Mouse (Mus musculus) heart, postnatal 36 days (tissue): ENCODE data around the gene Zfp990. TPM values are rescaled to one million over a fixed set of nuclear protein-coding genes. Genes with fewer than 3 reads are reported as not detected.
"Not testable (repeated sequence)": the region's sequence is repeated elsewhere in the genome, so short reads cannot be mapped to it uniquely, and the experiment has no call there.

Source experiments
- DNase-seq, 2 experiments: peaks; one replicate each; pipeline ENCODE4 v3.0.0; 2021 to 2022
- intact Hi-C: fragments of 180-260 bp; cut with DNase I; formaldehyde crosslinking; loops from one replicate; pipeline ENCODE4 v1.15.1; 2025
- total RNA-seq, 2 experiments: library from RNA; stranded (reverse); gene quantifications; 2 replicates each; pipeline ENCODE4 v1.2.3; 2021

The Zfp990 gene
- total RNA-seq, result under 1 TPM; 0.19 to 0.28 TPM

GRCm38 (mm10) chr4:145510459-145510858, at the start of gene Zfp990:
TSS of gene Zfp990 (plus strand) at chr4:145510759.
- intact Hi-C loops, DNase-seq: not testable (repeated sequence)

DNA sequence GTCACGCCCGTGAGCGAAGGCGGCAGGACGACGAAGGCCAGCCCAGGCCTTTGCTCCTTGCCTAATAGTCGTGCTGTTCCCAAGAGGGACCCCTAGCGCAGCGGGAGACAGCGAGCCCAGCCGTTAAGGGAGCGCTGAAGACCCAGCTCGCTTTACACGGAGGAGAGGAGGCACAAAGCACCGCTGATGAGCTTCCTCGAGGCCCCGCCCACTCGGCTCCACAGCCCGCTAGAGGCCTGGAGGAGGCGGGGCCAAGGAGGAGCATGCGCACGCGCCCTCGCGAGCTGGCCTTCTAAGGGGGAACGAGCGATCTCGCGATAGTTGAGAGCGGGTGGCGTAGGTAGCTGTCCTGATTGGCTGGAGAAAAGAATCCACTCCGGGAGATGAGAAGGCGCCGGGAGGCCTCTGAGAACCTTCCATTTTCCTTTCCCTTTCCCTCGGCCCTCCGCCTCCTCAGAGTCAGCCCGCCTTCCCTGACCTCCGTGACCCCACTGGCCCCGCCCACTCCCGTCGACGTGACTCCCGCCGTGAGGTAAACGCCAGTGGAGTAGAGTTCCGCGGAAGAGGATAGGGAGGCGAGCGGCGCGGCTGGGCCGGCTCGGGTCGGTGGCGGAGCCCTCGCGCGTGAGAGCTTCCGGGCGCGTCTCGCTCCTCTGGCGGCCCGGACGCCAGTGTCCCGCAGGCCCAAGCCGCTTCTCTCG, 46.9 kb upstream of the Zfp990 start:
- intact Hi-C loops, DNase-seq: not testable (repeated sequence)

DNA sequence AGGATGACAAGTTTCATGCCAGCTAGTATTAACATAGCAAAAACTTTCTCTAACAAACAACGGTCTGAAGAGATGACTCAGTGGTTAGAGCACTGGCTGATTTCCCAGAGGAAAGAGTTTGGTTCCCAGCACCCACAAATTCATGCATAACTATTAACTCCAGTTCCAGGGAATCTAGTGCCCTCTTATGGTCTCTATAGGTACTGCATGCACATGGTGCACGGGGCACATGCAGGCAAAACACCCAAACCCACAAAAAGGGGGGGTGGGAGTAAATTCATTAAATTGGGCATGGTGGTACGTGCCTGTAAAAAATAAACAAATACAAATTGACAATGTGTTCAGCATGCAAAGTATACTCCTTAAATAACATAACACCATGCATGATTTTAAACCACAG, 32.4 kb upstream of the Zfp990 start:
- intact Hi-C loops, result no loop called here
- no peak for DNase-seq

GRCm38 (mm10) chr4:145480699-145481098, 29.9 kb upstream of the Zfp990 start:
- DNase-seq, intact Hi-C loops: not testable (repeated sequence)

DNA sequence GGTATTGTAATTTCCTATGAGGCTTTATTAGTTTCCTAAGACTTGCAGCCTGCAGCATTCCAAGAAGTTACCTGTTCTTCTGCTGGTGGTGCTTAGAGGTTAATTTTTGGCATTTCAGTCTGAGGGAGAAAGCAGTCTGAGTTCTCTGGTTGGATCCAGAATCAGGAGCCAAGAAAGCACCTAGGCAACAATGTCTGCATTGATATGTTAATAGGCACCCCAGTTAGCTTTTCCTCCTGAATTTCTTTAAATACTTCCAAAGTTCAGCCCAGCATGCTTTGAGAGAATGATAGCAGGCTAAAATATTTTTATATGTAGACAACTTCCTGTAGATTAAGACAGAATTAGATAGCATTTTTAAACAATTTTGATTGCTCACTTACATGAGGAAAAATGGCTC, 21.2 kb upstream of the Zfp990 start:
- no peak for DNase-seq
- intact Hi-C loops, result no loop called here

GRCm38 (mm10) chr4:145492132-145492531, 18.4 kb upstream of the Zfp990 start:
- DNase-seq, result no peak
- intact Hi-C loops, result no loop called here

DNA sequence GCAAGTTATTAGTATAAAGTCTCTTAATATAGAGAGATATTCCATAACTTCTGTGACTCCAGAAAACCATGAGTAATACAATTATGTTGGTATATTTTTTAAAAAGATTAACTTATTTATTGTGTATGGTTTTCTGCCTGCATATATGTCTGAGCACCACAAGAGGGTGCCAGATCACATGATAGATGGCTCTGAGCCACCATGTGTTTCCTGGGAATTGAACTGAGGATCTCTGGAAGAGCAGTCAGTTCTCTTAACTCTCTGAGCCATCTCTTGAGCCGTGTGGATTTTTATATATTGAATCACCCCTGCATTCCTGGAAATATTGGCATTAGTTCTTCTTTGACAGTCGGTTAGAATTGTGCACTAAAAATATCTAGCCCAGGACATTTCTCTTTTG, 17.2 kb upstream of the Zfp990 start:
- intact Hi-C loops, result not testable (repeated sequence)

GRCm38 (mm10) chr4:145514637-145515036, 4.1 kb downstream of the Zfp990 start:
- DNase-seq, intact Hi-C loops: not testable (repeated sequence)

More for the DNA sequence above, 17.2 kb upstream of the Zfp990 start:
- not testable (repeated sequence) for DNase-seq

GRCm38 (mm10) chr4:145515776-145516565, 5.4 kb downstream of the Zfp990 start:
- DNase-seq, intact Hi-C loops: not testable (repeated sequence)

GRCm38 (mm10) chr4:145517391-145517790, 6.8 kb downstream of the Zfp990 start:
- intact Hi-C loops, DNase-seq: not testable (repeated sequence)

GRCm38 (mm10) chr4:145543861-145544260, 33.3 kb downstream of the Zfp990 start:
- DNase-seq, intact Hi-C loops: not testable (repeated sequence)

DNA sequence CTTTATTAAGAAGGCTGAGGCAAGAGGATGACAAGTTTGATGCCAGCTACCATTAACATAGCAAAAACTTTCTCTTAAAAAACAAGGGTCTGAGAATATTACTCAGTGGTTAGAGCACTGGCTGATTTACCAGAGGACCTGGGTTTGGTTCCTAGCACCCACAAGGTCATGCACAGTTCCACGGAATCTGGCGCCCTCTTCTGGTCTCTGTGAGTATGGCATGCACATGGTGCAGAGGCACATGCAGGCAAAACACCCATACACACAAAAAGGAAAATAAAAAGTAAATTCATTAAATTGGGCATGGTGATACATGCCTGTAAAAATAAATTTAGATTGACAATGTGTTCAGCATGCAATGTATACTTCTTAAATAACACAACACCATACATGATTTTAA, 34.5 kb downstream of the Zfp990 start:
- intact Hi-C loops, DNase-seq: not testable (repeated sequence)

- intact Hi-C loops, result not testable (repeated sequence)
These were observed 35.3 kb downstream of the Zfp990 start for GRCm38 (mm10) chr4:145545734-145546349.

DNA sequence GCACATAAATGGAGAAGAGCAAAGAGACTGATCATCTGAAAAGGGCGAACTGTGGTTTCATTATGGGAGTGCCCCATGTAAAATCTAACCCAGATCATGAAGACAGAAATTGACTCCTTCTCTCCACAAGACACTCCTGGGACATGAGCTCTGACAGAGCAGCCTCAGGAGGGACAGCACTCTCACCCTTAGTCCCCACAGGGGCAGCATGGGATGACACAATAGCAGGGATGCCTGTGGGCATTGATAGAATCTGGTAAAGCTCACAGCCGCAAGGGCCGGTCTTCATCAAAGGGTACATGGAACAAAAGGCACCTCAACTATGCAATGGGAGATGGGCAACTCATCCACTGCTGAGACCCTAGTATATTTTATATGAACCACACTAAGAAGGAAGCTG, 35.9 kb downstream of the Zfp990 start:
- intact Hi-C loops, DNase-seq: not testable (repeated sequence)

More at GRCm38 (mm10) chr4:145545734-145546349, 35.3 kb downstream of the Zfp990 start:
- not testable (repeated sequence) for DNase-seq

- intact Hi-C loops, result loop anchor here (10.0 kb wide), 1 partner anchor 1568 kb away; no protein-coding TSS in a partner anchor
- no peak for DNase-seq
These were observed 46.1 kb downstream of the Zfp990 start for GRCm38 (mm10) chr4:145556680-145557079.

DNA sequence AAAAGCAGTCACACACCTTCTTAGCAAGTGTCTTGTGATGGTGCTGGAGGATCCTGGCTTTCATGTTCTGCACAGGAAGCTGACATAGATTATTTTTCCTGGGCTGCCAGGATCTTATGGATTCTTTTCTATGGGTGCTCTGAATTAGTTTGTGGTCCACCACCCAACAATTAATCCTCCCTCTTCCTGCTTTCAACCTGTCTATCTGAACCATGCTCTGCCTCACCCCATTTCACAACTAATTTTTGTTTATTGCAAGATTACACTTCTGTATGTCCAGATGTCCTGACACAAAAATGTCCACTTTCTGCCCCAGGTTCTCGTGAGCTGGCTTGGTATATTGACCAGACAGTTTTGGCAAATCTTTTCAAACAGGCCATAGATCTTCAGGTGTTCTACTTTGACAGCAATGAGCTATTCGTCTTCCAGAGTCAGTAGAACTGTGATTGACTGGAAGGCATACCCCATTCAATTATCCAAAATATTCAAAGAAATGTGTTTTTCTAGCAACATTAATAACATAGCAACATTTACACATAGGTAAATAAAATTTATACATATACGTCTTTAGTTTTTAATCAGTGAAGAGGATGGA, 49.0 kb downstream of the Zfp990 start:
- intact Hi-C loops, result loop anchor here (10.0 kb wide), 1 partner anchor 1565 kb away; no protein-coding TSS in a partner anchor
- no peak for DNase-seq

DNA sequence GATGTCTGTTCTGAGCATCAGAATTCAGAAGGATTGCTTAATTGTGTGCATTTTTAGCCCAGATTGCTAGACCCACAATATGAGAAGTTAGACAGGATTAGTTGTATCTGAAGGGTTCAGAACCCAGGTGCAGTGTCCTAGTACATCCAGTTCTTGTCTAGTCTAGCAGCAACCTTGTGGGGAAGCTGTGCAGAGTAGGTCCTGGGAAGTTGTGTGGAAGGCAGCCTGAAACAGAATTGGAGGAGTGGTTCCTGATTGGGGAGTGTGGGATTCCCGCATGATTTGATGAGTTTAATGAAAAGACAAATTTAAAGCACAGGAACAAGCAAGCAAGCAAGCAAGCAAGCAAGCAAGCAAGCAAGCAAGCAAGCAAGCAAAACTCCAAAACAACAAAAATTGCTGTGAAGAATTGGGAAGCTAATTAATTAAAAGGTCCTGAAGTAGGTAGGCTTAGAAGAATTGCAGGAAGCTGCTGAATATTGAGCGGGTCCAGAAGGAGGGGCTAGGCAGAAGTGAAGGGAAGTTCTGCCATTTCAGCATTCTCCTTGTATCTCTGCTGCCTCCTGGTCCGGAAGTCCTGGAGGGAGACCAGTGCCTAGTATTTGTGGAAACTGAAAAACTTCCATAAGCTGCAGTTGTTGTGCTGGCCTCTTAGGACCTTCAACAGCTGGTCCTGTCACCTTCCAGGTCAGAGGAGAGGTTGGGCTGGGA, 53.7 kb downstream of the Zfp990 start:
- DNase-seq, result no peak
- intact Hi-C loops, result no loop called here

DNA sequence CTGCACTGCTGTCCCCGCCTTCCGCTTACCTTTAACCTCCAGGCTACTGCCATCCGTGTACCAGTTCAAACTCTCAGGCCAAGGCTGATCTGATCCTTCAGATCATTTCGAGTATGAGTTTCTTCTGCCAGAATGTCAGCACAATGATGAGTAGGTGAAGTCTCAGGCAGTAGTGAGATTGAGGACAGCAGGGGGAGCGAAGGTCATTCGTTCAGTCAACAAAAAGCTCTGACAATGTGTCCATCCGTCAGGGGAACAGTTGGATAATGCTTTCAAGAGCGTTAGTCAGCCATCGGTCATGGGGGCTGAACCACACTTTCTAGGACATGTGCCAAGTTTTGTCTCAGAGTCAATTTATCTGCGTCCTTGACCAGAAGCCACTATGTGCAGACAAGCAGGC, 59.9 kb downstream of the Zfp990 start:
- intact Hi-C loops, DNase-seq: not testable (repeated sequence)

- intact Hi-C loops, result not testable (repeated sequence)
These were observed 66.1 kb downstream of the Zfp990 start for GRCm38 (mm10) chr4:145576623-145577022.

GRCm38 (mm10) chr4:145580333-145580732, 69.8 kb downstream of the Zfp990 start:
- DNase-seq, intact Hi-C loops: not testable (repeated sequence)

More at GRCm38 (mm10) chr4:145576623-145577022, 66.1 kb downstream of the Zfp990 start:
- DNase-seq, result not testable (repeated sequence)
